Comparison of ENCODE assay signal across 8 mouse cellular contexts in the genomic region with DNA sequence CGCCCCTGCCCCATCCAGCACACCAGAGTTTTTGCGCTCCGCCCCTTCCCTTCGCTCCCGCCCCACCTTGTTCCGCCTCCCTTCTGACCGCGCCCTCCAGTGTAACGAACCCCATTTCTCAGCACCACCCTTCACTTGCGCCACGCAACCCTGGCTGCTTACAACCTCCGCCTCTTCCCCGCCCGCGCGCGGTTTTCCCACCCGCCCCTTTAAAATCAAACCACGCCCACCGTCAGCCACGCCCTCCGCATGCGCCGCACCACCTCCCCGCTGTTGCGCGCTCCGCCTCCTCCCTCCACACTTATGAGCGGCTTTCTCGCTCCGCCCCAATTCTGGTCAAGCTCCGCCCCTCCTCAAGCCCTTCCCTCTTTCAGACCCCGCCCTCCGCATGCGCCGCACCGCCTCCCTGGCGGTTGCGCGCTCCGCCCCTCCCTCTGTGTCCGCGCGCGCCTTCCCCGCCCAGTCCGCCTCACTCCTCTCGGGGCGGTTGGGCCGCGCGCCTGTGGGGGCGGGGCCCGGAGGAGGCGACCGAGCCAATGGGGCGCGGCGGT. TPM values are rescaled to one million over a fixed set of nuclear protein-coding genes. Genes with fewer than 3 reads are reported as not detected.
DNase-seq lines count a peak whose midpoint lies in the region; ATAC-seq and TF ChIP-seq lines count a peak whose summit lies in the region.

Gene Vkorc1l1 (plus strand): TSS at position 476 of the 551 bp plus-strand sequence.

- H3K4me1 ChIP-seq in bone marrow macrophage, adult 2 months (ENCODE audit: control insufficient read depth, insufficient read depth, low read length) = peaks cover 10% of the 10 kb centered on the region
- H3K4me1 ChIP-seq in embryonic fibroblast, embryonic 13.5 days (ENCODE audit: control insufficient read depth, insufficient read depth, low read length) = no peaks in the 10 kb centered on the region; the same call in 1 of the 2 replicates
- H3K4me1 ChIP-seq in kidney, embryonic 14.5 days (ENCODE audit: control insufficient read depth, insufficient read depth, low read length) = peaks cover 6% of the 10 kb centered on the region
- H3K4me1 ChIP-seq in limb, embryonic 15.5 days = peaks cover 5% of the 10 kb centered on the region; the same call in 1 of the 2 replicates

- peak; percentile 99 for DNase-seq in A20 (ENCODE audit: low read depth, low spot score)
- peak; percentile 96 to 97 for DNase-seq in heart, adult 9 months (ENCODE audit: low spot score in 2 of 2)
- peak; percentile 97 to 99 for DNase-seq in monocyte, adult 2 months (ENCODE audit: low read depth in 1 of 2, low spot score in 2 of 2)
- DNase-seq in spleen, postnatal 36 days (ENCODE audit: low spot score in 2 of 2) = peak; percentile 97 to 98

- H3K4me2 ChIP-seq in kidney, embryonic 14.5 days (replicated peaks; ENCODE audit: low read depth, low read length) = peak within 1 kb of the TSS; percentile 73
- peak within 1 kb of the TSS; percentile 70 for H3K4me2 ChIP-seq in limb, embryonic 15.5 days

- H3K9ac ChIP-seq in kidney, embryonic 14.5 days (ENCODE audit: low read depth, low read length) = peak within 1 kb of the TSS; percentile 93
- H3K9ac ChIP-seq in limb, embryonic 15.5 days = peak within 1 kb of the TSS; percentile 70

- no peaks in the 10 kb centered on the region for H3K9me3 ChIP-seq in kidney, embryonic 14.5 days (ENCODE audit: control insufficient read depth, low read length)
- H3K9me3 ChIP-seq in limb, embryonic 15.5 days = no peaks in the 10 kb centered on the region

- no peaks in the 10 kb centered on the region for H3K27me3 ChIP-seq in kidney, embryonic 14.5 days (ENCODE audit: control insufficient read depth, insufficient read depth, low read length)
- H3K27me3 ChIP-seq in limb, embryonic 15.5 days = no peaks in the 10 kb centered on the region

- H3K36me3 ChIP-seq in kidney, embryonic 14.5 days (ENCODE audit: control insufficient read depth, insufficient read depth, low read length) = 0 out of 2 replicates have a peak, but pooled peaks cover 4% of the 10 kb centered on the region
- H3K36me3 ChIP-seq in limb, embryonic 15.5 days = no peaks in the 10 kb centered on the region

- peak within 1 kb of the TSS; percentile 92 for H3K4me3 ChIP-seq in bone marrow macrophage, adult 2 months (ENCODE audit: insufficient read depth, low read length)
- H3K4me3 ChIP-seq in embryonic fibroblast, embryonic 13.5 days (ENCODE audit: insufficient read depth, low read length) = peak within 1 kb of the TSS; percentile 100
- peak within 1 kb of the TSS; percentile 81 for H3K4me3 ChIP-seq in kidney, embryonic 14.5 days (ENCODE audit: low read length)
- peak within 1 kb of the TSS; percentile 81 for H3K4me3 ChIP-seq in limb, embryonic 15.5 days

- no peak for TF ChIP-seq CTCF in bone marrow macrophage, adult 2 months (IDR thresholded peaks at IDR 0.05; ENCODE audit: low read depth, low read length)
- TF ChIP-seq CTCF in embryonic fibroblast, embryonic 13.5 days (IDR thresholded peaks at IDR 0.05; ENCODE audit: borderline replicate concordance, insufficient read depth, low read length) = no peak

- peak within 1 kb of the TSS; percentile 81 for H3K27ac ChIP-seq in bone marrow macrophage, adult 2 months (ENCODE audit: insufficient read depth, low read depth, low read length)
- H3K27ac ChIP-seq in embryonic fibroblast, embryonic 13.5 days (ENCODE audit: insufficient read depth, low read length) = peak within 1 kb of the TSS; percentile 34
- H3K27ac ChIP-seq in kidney, embryonic 14.5 days (ENCODE audit: low read depth, low read length) = no peak within 1 kb of the TSS; the same call in 1 of the 2 replicates
- H3K27ac ChIP-seq in limb, embryonic 15.5 days = peak within 1 kb of the TSS; percentile 73

- WGBS in kidney, embryonic 14.5 days = under 1% methylated on average over 44 of the region's 59 CpGs
- under 1% methylated on average over 55 of the region's 59 CpGs for WGBS in limb, embryonic 15.5 days

- TF ChIP-seq POLR2A in bone marrow macrophage, adult 2 months (IDR thresholded peaks at IDR 0.05; ENCODE audit: borderline replicate concordance, low read depth, low read length) = no peak
- TF ChIP-seq POLR2A in embryonic fibroblast, embryonic 13.5 days (IDR thresholded peaks at IDR 0.05; ENCODE audit: low read depth, low read length) = no peak

- peak; percentile 97 for ATAC-seq in kidney, embryonic 14.5 days (ENCODE audit: low FRiP score, low TSS enrichment)
- ATAC-seq in limb, embryonic 15.5 days (ENCODE audit: insufficient number of reproducible peaks, low FRiP score, low TSS enrichment, low read depth) = peak; percentile 98

RNA-seq across cellular contexts. Expression of gene Vkorc1l1, which starts in this region (rescaled TPM):
- polyA plus RNA-seq in bone marrow macrophage, adult 2 months (2012; ENCODE audit: insufficient read depth, insufficient read length, missing spikeins) = 16.5 and 17.7 TPM in 2 replicates
- 45.1 and 54.4 TPM in 2 replicates for polyA plus RNA-seq in embryonic fibroblast, embryonic 13.5 days (2011; ENCODE audit: insufficient read length, low read depth, missing spikeins)
- polyA plus RNA-seq in kidney, embryonic 14.5 days (2014; fragmentation: Nextera tagmentation; extraction: Ambion mirVana) = 20.7 and 24.6 TPM in 2 replicates
- polyA plus RNA-seq in limb, embryonic 15.5 days (2015; fragmentation: Nextera tagmentation; extraction: Ambion mirVana) = 21.2 and 28.5 TPM in 2 replicates
